Mouse (Mus musculus) lung, embryonic 14.5 days (tissue): ENCODE measurements around the gene Ttc16. TPM values are rescaled to one million over a fixed set of nuclear protein-coding genes. Genes with fewer than 3 reads are reported as not detected.

Experiments used
- ATAC-seq: fragments of 200-750 bp; cut with Nextera tagmentation; 2 replicates; pipeline ENCODE4 v1.8.0; 2017; ENCODE audit warnings: mild to moderate bottlenecking, moderate TSS enrichment, moderate library complexity; ENCODE audit not compliant: insufficient read depth
- DNase-seq: peaks from one replicate; pipeline ENCODE4 v3.0.0-alpha.2; 2015
- H3K27ac ChIP-seq: fragments of 300-500 bp; sonication (generic); 2 replicates; pipeline ENCODE4 v1.5.1; 2014; ENCODE audit warnings: low read depth, mild to moderate bottlenecking, moderate library complexity
- H3K27me3 ChIP-seq: fragments of 300-500 bp; sonication (generic); 2 replicates; pipeline ENCODE4 v1.6.1; 2014; ENCODE audit warnings: low read length, control low read depth; ENCODE audit not compliant: insufficient read depth
- H3K36me3 ChIP-seq: fragments of 300-500 bp; sonication (generic); 2 replicates; pipeline ENCODE4 v1.6.1; 2014; ENCODE audit warnings: control low read depth; ENCODE audit not compliant: insufficient read depth
- H3K4me1 ChIP-seq: fragments of 300-500 bp; sonication (generic); 2 replicates; pipeline ENCODE4 v1.6.1; 2014; ENCODE audit warnings: antibody characterized with exemption, control low read depth; ENCODE audit not compliant: insufficient read depth
- H3K4me2 ChIP-seq: fragments of 300-500 bp; sonication (generic); 2 replicates; pipeline ENCODE4 v1.6.1; 2014; ENCODE audit warnings: mild to moderate bottlenecking
- H3K4me3 ChIP-seq: fragments of 300-500 bp; sonication (generic); 2 replicates; pipeline ENCODE4 v1.5.1; 2014; ENCODE audit warnings: low read depth, low read length
- H3K9ac ChIP-seq: fragments of 300-500 bp; sonication (generic); 2 replicates; pipeline ENCODE4 v1.6.1; 2014
- H3K9me3 ChIP-seq: fragments of 300-500 bp; sonication (generic); 2 replicates; pipeline ENCODE4 v1.6.1; 2016; ENCODE audit warnings: low read depth, low read length, control low read depth
- CTCF ChIP-seq: IDR thresholded peaks from 2 replicates; pipeline ENCODE4 v1.5.1; 2016; ENCODE audit warnings: antibody characterized with exemption, low read depth
- WGBS: fragments of 180-500 bp; shearing (Covaris S2); extraction: QIAGEN DNeasy Blood & Tissue Kit; methylation state at CpG from one replicate; pipeline ENCODE4 v1.1.7; 2014; 5-methylcytosine and 5-hydroxymethylcytosine counted together
- polyA plus RNA-seq: library from polyadenylated mRNA; unstranded; fragments of >200 nt; fragmentation: Nextera tagmentation; extraction: Ambion mirVana; gene quantifications from 2 replicates; pipeline ENCODE4 v1.2.1, GENCODE M21; 2014

Gene Ttc16
- polyA plus RNA-seq = 0.15 and 0.33 TPM in 2 replicates

DNA sequence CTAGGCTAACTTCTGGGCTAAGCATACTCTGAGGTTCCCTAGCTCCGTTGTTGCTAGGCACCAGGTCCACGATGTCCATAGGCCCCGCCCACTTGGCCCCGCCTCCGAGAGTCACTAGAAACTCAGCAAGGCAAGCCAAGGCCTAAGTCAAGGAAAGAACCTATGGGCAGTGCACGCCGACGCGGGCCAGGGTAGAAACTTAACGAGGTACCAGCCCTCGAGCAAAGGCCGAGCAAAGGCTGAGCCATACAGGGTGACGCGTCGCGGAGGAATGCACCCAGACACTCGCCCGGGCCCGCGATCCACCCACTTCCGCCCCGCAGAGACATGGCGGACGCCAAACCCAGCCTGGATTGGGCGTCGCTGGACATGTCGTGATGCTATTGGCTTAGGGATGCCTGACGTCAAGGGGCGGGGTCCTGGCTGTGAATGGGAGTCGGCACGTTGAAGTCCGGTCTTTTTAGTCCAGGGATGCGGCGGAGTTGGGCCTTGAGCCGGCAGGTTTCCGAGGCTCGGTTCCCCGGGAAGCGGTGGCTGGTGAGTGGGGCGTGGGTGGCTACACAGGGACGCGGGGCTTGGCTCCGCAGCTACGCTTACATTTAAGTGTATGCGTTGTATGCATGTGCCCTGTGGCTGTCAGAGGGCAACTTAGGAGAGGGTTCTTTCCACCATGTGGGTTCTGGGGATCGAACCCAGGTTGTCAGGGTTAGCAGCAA is at the start of gene Ttc16, which contains the start of gene Ptrh1:
Gene Ttc16 (minus strand): TSS at position 275 of the 716 bp plus-strand sequence.
Gene Ptrh1 (plus strand): TSS at position 428 of the 716 bp plus-strand sequence.
- peak; percentile 98 for ATAC-seq
- H3K4me2 ChIP-seq = peak within 1 kb of the TSS; percentile 78
- peak; percentile 99 for DNase-seq
- TF ChIP-seq CTCF = no peak
- no peaks in the 10 kb centered on the region for H3K36me3 ChIP-seq
- H3K27ac ChIP-seq = peak within 1 kb of the TSS; percentile 58
- H3K4me1 ChIP-seq = peaks cover 7% of the 10 kb centered on the region; the same call in 1 of the 2 replicates
- H3K4me3 ChIP-seq = peak within 1 kb of the TSS; percentile 61
- H3K9ac ChIP-seq = peak within 1 kb of the TSS; percentile 27
- H3K9me3 ChIP-seq = no peaks in the 10 kb centered on the region
- WGBS = under 1% methylated on average over 46 of the region's 46 CpGs
- no peaks in the 10 kb centered on the region for H3K27me3 ChIP-seq

DNA sequence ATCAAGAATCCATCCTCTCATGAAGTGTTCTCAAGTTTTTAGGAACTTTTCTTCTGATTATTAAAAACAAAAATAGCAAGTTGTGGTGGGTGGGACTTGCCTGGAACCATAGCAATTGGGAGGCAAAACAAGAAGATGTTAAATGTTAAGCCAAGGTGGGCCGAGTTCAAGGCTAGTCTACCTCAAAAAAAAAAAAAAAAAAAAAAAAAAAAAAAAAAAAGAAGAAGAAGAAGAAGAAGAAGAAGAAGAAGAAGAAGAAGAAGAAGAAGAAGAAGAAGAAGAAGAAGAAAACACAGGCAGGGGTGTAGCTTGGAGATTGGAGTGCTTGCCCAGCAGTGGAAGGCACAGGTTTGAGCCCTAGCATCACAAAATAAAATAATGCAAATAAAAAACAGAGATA is 49.3 kb upstream of the Ttc16 start:
- 88% methylated on average over 1 of the region's 1 CpGs for WGBS
- Histone ChIP-seq H3K27me3 (no peaks in the 10 kb centered on the region), H3K36me3 (no peaks in the 10 kb centered on the region), H3K4me3 (no peak overlapping the region), H3K9me3 (no peaks in the 10 kb centered on the region), H3K27ac (no peak overlapping the region; the same call in 1 of the 2 replicates), H3K9ac (no peak overlapping the region), H3K4me1 (peaks cover 6% of the 10 kb centered on the region; the same call in 1 of the 2 replicates), H3K4me2 (no peak overlapping the region)
- no peak for ATAC-seq
- DNase-seq = no peak
- TF ChIP-seq CTCF = no peak

DNA sequence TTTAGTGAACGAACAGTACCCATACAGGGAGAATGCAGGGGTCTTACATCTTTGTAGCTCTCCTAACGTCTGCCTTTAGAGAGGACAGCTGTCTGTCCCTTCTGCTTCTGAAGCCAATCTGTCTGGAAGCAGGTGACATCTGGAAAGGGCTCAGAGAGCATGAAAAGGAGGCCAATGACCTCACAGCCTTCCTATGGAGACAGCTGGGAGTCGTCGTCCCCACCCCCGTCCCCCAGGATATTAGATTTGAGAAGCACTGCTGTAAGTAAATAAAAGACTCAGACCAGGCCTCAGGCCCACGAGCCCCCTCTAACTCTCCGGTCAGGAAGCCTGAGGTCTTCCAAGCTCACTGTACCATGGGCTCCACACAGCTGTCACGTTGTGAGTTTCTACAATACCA is 48.7 kb upstream of the Ttc16 start:
- Histone ChIP-seq H3K4me1 (peaks cover 6% of the 10 kb centered on the region; the same call in 1 of the 2 replicates), H3K4me3 (no peak overlapping the region), H3K4me2 (no peak overlapping the region), H3K27me3 (no peaks in the 10 kb centered on the region), H3K9me3 (no peaks in the 10 kb centered on the region), H3K36me3 (no peaks in the 10 kb centered on the region), H3K9ac (no peak overlapping the region), H3K27ac (peak overlapping the region; percentile 15; the same call in 1 of the 2 replicates)
- DNase-seq = peak; percentile 60
- no peak for TF ChIP-seq CTCF
- ATAC-seq = no peak
- 21% methylated on average over 8 of the region's 8 CpGs for WGBS

DNA sequence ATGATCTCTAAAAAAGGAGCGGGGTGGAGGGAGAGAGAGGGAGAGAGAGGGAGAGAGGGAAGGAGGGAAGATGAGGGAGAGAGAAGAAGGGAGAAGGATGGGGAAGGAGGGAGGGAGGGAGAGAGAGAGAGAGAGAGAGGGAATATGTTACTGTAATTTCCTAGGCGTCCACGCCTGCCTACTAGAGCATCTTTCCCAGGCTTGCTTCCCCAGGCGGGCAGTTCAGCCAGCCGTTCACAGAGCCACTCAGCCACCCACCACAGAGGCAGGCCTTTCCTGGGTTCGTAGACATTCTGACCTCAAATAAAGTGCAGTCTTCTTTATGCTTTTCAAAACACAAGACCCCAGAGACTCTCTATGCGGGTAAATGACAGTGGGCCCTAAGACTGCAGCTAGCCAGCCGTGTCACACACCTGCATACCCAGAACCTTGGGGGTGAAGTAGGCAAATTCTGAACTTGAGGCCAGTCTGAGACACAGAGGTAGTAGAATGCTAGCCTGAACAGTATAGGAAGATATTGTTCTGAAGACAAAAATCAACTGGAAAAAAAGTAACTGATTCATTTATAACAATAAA is 48.2 kb upstream of the Ttc16 start:
- TF ChIP-seq CTCF = no peak
- DNase-seq = no peak
- no peak overlapping the region for H3K27ac ChIP-seq
- WGBS = 49% methylated on average over 8 of the region's 8 CpGs
- H3K4me2 ChIP-seq = no peak overlapping the region
- ATAC-seq = no peak
- H3K36me3 ChIP-seq = no peaks in the 10 kb centered on the region
- no peaks in the 10 kb centered on the region for H3K27me3 ChIP-seq
- peaks cover 6% of the 10 kb centered on the region; the same call in 1 of the 2 replicates for H3K4me1 ChIP-seq
- H3K9me3 ChIP-seq = no peaks in the 10 kb centered on the region
- no peak overlapping the region for H3K4me3 ChIP-seq
- 0 out of 2 replicates have a peak overlapping the region, but pooled peaks have one; percentile 23 for H3K9ac ChIP-seq

DNA sequence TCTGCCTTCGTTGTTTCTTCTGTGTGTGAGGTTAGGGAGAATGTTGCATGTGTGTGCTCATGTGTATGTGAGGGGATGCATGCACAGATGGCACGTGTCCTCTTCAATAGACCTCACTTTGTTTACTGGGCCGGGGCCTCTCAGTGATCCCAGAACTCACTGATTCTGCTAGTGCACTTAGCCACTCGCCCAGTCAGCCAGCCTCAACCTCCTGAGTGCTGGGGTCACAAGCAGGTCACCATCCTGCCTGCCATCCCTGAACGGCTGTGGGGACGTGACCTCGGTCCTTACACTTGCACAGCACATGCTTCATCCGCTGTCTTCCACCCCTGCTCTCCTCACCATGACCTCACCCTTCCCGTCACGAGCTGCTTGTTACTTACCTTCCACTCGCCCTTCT is 47.7 kb upstream of the Ttc16 start:
- Histone ChIP-seq H3K36me3 (peaks cover under 1% of the 10 kb centered on the region; the same call in 1 of the 2 replicates), H3K4me1 (peaks cover 6% of the 10 kb centered on the region; the same call in 1 of the 2 replicates), H3K4me3 (no peak overlapping the region), H3K27ac (no peak overlapping the region), H3K9me3 (no peaks in the 10 kb centered on the region), H3K9ac (no peak overlapping the region), H3K27me3 (no peaks in the 10 kb centered on the region), H3K4me2 (no peak overlapping the region)
- TF ChIP-seq CTCF = no peak
- ATAC-seq (no peak), DNase-seq (no peak)
- whole genome bisulfite sequencing = 24% methylated on average over 11 of the region's 11 CpGs

DNA sequence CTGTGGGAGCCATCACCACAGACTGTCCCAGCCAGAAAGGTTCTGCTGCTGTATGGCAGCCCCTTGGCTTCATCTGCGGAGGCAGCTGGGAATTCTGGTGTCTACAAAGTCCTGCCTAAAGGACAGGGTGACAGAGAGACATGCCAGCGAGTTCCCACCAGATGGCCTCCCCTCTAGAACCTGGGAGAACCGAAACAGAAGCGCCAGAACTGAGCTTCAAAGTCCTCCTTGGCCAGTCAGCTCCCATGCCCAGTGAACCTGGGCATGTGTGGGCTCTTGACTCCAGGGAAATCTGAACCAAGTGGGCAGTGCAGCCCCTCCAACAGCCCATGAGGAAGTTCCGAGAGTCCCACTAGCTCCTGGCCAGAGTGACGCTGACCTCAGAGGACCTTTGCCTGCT is 47.2 kb upstream of the Ttc16 start:
- Histone ChIP-seq H3K4me1 (peaks cover 6% of the 10 kb centered on the region; the same call in 1 of the 2 replicates), H3K27me3 (no peaks in the 10 kb centered on the region), H3K4me3 (no peak overlapping the region), H3K9ac (no peak overlapping the region), H3K9me3 (no peaks in the 10 kb centered on the region), H3K27ac (no peak overlapping the region), H3K4me2 (no peak overlapping the region), H3K36me3 (peaks cover 5% of the 10 kb centered on the region; the same call in 1 of the 2 replicates)
- DNase-seq = no peak
- no peak for ATAC-seq
- no peak for TF ChIP-seq CTCF
- 69% methylated on average over 6 of the region's 6 CpGs for WGBS
